Mouse (Mus musculus) v-Abl transformed pro-B cells (cell line): ENCODE results near the gene Samd4b.

Experiments
- in situ Hi-C, 2 experiments: fragments of 400-800 bp; cut with MboI; formaldehyde crosslinking; loops; one replicate each; pipeline ENCODE4 v1.15.1; 2025; ENCODE audit not compliant: unreplicated experiment in 2 of 2

Gene Samd4b

DNA sequence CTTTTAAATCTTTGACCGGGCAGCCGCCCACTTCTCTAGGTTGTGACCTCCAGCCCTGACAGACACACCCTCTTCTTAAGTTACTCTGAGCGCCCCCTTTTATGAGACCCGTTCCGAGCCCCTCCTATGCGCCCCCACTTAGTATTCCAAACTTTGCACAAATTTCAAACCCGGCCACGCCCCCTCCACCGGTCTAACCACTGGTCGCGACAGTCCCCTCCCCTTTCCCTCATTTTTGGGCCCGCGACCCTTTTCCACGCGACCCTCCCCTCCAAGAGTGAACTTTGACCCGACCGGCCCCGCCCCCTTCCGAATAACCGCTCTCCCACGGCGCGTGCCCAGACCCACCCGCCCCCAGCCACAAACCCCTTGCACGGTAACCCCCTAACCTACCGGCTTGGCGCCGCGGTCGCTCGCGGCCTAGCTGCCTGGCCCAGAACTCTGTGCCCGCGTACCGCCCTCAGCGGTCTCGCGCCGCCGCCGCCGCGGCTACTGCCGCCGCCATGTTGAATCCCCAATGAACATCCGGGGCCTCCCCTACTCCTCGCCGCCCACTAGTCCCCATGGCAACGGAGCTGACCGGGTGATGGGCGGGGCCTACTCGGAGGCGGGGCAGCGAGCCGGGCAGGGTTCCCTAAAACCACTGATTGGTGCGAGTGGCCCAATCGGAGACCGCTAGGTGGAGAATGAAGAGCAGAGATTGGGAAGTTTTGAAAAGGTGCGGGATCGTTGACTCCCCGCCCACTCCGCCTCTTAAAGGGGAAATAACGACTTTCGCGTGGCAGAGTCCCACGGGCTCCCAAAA is at the start of gene Samd4b, which contains the start of gene Pak4:
TSS of gene Samd4b (minus strand) at position 503 of the 805 bp plus-strand sequence.
TSS of gene Pak4 (minus strand) at position 544 of the 805 bp plus-strand sequence.
- in situ Hi-C loops: loop anchor here in 1 of 2 experiments (10.0 kb wide), 1 partner anchor 223 kb away; the partner anchor contains the start of gene Plekhg2

DNA sequence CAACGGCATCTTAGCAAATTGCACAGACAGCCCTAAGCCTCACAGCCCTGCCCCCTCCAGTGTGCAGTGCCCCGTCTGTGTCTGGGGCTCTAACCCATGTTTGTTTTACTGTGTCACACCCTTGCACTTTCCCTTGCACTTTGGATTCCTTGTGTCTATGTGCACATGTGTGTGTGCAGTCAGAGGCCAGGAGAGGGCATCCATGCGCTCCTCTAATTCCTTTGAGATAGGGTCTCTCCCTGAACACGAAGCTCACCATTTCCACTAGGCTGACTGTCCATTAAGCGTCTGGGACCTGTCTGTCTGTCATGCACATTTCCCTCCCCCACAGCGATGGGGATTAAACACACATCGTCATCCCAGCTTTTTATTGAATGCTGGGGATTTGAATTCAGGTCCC is 49.1 kb upstream of the Samd4b start:
- in situ Hi-C loops: no loop called here

DNA sequence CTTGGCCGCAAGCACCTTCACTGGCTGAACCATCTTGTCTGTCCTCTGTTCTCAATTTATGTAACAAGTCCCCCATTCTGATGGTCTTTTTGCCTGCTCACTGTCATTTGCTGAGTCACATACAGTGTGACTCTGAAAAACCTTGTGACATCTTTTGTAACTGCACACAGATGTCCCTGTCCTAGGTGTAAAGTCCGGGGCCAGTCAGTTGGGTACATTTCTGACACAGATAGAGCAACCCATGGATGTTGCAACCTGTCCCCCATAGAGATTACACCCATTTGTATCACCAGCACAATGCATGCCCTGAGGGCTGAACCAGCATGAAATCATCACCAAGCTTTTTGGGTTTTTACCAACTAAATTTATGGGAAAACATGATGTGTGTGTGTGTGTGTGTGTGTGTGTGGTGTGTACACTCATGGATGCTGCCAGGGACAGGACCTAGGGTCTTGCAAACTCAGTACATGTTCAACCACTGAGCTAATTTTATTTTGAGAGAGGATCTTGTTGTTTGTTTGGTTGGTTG is 48.1 kb upstream of the Samd4b start:
- in situ Hi-C loops: no loop called here

DNA sequence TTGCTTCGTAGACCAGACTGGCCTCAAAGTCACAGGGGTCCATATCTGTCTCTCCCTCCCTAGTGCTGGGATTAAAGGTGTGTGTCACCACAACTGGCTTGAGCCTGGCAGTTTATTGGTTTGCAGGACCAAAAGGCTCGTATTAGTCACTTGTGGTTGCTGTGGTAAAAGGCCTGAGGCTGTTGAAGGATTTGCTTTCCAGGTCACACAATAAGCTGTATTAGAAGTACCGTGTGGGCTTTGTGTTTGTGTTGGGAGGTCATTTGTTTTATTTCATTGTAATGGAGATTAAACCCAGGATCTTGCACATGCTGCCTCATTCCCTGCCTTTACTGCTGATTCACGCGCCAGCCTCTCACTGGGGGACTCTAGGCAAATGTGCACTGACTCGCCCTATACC is 47.4 kb upstream of the Samd4b start:
- in situ Hi-C loops: no loop called here

DNA sequence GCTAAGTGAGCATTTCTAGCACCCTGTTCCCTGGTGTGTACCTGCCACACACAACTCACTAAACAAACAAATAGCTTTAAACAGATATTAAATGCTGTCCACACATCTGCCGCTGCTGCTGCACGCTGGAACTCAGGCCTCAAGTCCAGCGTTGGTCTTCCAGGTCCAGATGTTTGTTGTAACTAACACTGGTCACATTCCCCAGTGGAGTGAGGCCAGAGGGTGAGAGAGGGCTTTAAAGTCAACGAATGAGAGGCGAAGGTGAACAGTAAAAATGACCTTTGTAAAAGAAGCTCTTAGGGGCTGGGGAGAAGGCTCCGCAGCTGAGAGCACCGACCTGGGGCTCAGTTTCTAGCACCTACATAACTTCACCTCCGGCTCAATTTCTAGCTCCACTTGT is 43.6 kb upstream of the Samd4b start:
- in situ Hi-C loops: no loop called here

DNA sequence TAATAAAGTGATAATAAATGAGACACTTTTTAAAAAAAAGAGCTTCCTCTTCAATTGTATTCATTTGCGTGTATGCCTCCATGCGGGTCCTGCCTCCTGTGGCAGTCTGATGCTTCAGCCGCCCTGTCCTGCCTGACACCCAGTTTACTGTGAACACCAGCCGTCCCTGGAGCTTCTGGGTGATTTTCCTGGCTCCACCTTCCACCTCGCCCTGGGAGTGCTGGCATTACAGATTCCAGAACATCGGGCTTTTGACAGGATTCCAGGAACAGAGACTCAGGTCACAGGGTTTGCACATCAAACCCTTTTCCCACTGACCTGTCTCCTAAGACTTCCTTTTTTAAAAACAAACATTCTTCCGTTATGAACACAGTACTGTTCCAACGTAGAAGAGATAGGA is 39.6 kb upstream of the Samd4b start:
- in situ Hi-C loops: no loop called here

DNA sequence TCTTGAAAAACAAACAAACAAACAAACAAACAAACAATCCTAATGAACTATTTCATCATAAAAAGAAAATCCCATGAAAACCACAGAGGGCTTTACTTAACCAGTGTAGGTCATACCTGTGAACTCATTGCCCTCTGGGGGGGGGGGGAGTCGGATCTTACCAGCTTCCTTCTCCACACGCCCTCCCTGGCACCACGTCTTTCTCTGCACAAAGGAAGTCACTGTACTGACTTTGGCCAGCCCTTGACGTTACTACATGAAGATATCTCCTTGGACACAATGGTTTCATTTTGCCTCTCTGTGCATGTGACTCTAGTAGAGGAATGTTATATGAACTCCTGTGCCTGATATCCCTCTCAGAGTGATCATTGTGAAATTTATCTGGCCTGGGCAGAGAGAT is 36.2 kb upstream of the Samd4b start:
- in situ Hi-C loops: no loop called here

DNA sequence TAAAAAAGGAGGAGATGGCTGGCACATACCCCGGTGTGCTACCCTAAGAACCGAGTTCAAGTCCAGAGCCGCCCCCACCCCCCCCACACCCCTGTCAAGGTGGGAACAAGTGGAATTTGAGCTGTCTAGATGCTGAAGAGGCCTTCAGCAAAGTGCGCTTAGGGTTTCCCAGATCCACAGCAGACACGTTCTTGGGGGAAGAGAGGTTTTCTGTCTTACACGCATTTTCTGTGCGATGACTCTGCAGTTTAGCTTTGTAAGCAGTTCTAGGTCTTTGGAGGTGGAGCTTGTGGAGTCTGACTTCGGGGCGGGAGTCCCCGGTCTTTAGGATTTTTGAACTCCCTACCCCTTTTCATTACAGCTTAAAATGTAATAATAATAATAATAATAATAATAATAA is 33.1 kb upstream of the Samd4b start, which contains the start of gene Acp7:
TSS of gene Acp7 (minus strand) at position 260 of the 400 bp plus-strand sequence.
- in situ Hi-C loops: no loop called here

DNA sequence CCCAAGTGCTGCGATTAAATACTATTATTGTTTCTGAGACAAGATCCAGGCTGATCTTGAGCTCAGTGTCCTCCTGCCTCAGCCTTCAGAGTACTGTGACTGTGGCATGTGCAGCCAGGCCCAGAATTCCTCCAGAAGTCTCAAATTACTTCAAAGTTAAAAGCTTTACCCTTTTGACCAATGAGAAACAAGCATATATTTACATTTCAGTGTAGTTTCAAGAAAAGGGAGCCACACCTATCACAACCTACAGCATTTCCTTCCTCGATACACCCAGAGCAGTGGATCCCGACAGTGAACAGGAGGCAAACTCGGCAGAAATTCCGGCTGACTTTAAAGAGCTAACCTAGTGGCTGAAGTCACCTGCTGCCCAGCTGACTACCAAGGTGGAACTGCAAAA is 26.8 kb upstream of the Samd4b start:
- in situ Hi-C loops: loop anchor here in 1 of 2 experiments (25.0 kb wide), 1 partner anchor 263 kb away; the partner anchor contains the start of gene Capn12

DNA sequence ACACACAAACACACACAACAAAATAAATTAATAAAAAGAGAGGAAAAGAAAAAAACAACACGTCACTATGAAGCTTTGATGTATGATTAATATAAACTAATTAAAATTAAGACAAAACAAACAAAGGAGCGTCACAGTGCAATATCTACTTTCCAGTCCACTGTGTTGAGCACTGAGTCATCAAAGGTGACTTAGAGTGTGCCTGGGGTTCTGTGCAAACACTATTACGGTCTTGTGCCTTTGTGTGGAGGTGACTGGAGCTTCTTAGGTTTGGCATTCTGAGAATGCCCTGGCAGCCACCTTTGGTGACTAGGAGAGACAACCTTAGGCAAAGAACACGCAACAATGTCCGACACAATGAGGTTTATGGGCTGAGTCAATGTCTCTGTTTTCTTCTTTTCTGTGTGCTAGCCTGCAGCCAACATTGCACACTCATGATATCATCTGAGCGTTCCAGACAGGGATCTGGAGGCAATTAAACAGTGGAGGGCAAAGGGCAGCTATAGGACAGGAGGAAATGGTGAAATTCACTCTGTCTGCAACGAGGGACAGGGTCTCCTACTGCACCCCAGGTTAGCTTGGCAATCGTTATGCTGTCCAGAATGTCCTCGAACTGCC is 21.3 kb upstream of the Samd4b start:
- in situ Hi-C loops: loop anchor here (10.0 to 25.0 kb wide), 3 partner anchors 96 to 268 kb away; partner anchors contain the start of genes Capn12 (in 1 of the 2) and Fbxo17 (in 1 of the 2)

DNA sequence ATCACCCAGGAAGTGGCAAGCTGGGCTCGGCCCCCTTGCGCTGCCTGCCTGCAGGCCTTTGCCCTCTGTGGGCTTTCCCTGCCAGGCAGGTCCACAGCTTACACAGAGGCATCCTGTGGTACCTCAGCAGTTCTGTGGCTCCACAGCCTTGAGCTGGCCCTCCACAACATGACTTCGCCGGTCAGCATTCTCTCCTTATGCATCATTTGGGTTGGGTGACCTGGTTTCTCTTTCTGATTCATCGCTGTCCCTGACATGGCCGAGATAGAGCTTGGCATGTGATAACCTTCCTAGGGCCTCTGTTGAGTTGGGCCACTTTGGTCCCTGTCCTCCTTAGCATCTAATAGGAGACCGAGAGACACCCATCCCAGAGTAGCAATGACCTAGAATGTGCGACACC is 8.0 kb upstream of the Samd4b start:
- in situ Hi-C loops: loop anchor here in 1 of 2 experiments (10.0 to 25.0 kb wide), 2 partner anchors 281 to 451 kb away; partner anchors contain the start of gene Capn12

DNA sequence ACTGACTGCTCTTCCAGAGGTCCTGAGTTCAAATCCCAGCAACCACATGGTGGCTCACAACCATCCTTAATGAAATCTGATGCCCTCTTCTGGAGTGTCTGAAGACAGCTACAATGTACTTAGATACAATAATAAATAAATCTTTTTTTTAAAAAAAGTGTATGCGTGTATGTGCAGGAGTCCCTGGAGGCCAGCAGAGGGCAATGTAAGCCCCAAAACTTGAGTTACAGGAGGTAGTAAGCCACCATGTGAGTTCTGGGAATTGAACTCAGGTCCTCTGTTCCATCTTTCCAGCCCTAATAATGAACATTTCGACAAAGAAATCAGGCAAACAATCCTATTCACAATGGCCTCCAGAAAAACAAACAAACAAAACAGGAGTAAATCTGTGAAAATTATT is 5.8 kb upstream of the Samd4b start:
- in situ Hi-C loops: loop anchor here (5.0 to 25.0 kb wide), 5 partner anchors 36 to 449 kb away; partner anchors contain the start of genes Gmfg (in 2 of the 2) and Capn12 (in 1 of the 2)

DNA sequence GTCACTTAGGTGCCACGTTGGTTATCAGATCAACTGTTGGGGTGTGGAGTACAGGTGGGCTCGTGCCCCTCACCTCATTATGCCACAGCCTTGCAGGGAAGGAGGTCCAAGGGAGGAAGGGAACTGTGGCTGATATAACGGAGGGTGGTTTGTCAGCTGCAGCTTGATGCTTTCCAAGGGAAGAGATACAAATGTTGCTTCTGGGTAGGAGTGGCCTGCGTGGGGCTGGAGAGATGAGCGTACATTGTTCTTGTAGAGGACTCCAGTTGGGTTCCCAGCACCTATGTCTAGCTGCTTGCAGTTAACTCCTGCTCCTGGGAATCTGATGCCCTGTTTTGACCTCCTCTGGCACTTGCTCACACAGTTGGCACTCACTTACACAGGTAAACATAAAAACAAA is 5.2 kb upstream of the Samd4b start:
- in situ Hi-C loops: loop anchor here (5.0 to 25.0 kb wide), 5 partner anchors 36 to 448 kb away; partner anchors contain the start of genes Gmfg (in 2 of the 2) and Capn12 (in 1 of the 2)

DNA sequence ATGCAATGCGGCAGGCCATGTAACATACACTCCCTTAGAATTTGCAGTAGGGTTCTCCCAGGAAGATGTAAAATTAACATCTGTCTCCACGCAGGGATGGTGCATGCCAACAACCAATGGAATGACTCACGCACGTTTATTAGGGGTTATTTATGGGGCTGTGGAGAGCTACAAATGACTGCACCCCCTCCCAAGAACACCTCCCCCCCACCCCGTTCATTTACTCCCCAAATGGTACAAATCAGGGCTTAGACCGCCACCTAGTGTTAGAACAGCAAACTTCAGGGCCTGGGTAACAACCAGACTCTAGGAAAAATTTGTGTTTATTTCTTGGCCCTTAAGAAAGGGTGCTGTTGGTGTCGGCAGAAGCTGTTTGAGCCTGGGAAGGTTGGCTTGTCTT is 3.7 kb upstream of the Samd4b start:
- in situ Hi-C loops: loop anchor here (5.0 to 25.0 kb wide), 5 partner anchors 34 to 447 kb away; partner anchors contain the start of genes Gmfg (in 2 of the 2) and Capn12 (in 1 of the 2)

DNA sequence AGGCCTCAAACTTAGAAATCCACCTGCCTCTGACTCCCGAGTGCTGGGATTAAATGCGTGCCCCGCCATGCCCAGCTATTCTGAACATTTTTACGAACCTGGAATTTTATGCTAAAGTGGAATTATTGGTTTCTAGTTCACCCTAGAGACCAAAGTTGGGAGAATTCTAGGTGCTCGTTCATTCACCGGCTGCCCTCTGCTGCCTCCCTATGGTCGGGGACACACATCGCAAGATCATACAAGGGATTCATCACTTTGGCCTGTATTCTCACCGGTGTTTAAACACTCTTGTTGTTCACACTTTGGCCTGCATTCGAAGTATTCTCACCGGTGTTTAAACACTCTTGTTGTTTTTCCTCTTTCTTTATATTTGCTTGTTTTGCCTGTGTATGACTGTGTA is 3.1 kb upstream of the Samd4b start:
- in situ Hi-C loops: loop anchor here (5.0 to 25.0 kb wide), 5 partner anchors 34 to 446 kb away; partner anchors contain the start of genes Gmfg (in 2 of the 2) and Capn12 (in 1 of the 2)

DNA sequence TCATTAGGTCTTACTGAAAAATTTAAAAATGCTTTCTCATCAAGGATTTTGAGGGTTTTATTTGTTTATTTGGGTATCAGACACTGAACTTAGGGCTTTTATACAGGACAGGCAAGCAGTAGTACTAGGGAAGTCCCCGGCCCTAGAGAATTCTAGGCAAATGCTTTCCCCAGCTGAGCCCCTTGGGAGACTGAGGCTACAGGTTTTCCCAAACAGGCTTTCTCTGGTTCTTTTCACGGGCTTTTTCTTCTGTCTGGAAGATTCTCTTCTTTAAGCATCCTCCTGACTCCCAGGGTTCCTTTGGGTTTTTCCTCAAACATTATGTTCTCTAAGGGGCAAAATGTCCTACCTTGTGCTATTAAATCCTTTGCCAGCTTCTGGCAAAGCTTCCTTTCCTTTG is 1.0 kb upstream of the Samd4b start:
- in situ Hi-C loops: loop anchor here in 1 of 2 experiments (10.0 kb wide), 1 partner anchor 224 kb away; the partner anchor contains the start of gene Plekhg2

DNA sequence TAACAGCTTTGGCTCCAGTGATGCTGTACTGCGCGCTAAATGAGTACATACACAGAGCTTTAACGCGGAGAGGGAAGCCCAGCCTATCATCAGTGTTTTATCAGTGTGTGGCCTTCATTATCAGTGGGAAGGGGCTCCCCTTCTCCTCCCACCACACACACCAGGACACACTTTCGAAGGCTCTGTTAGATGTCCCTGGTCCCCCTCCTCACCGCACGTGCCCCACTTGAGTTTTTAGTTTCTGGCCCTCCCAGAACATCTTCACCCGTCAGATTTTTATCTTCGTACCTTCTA is 720 bp downstream of the Samd4b start:
- in situ Hi-C loops: loop anchor here in 1 of 2 experiments (10.0 kb wide), 1 partner anchor 222 kb away; the partner anchor contains the start of gene Plekhg2

DNA sequence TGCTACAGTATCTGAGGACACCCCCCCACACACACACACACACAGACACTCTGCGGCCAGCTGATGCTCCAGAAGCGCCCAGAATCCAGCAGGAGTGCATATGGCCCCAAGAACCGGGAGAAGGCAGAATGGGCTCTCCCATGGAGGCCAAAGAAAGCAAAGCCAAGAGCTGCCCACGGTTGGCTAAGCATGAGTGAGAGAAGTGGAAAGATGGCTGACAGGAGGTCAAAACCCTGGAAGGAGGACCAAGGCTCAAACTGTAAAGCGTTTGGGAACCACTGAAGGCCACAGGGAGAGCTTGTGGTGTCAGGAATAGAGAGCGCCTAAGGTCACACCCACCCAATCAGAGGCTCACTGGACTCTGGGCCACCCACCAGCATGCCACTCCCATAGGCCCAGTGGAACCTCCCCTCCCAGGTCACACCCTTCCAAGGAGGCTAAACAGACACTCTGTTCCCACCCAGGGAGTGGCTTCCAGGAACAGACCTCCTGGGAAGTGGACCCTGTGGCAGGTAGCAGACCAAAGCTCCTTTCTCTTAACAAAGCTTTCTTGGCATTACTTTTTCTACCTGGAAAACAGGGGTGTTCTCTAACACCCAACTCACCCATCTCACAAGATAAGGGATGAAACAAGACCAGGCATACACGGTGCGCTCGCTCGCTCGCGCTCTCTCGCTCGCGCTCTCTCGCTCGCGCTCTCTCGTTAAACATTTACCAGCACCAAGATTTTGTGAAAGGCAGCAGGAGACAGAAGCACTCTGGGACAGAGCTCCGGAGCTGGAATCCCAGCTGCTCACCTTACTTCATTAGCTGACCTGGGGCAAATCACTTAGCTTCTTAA is 1.3 kb downstream of the Samd4b start:
- in situ Hi-C loops: loop anchor here in 1 of 2 experiments (10.0 kb wide), 1 partner anchor 222 kb away; the partner anchor contains the start of gene Plekhg2

DNA sequence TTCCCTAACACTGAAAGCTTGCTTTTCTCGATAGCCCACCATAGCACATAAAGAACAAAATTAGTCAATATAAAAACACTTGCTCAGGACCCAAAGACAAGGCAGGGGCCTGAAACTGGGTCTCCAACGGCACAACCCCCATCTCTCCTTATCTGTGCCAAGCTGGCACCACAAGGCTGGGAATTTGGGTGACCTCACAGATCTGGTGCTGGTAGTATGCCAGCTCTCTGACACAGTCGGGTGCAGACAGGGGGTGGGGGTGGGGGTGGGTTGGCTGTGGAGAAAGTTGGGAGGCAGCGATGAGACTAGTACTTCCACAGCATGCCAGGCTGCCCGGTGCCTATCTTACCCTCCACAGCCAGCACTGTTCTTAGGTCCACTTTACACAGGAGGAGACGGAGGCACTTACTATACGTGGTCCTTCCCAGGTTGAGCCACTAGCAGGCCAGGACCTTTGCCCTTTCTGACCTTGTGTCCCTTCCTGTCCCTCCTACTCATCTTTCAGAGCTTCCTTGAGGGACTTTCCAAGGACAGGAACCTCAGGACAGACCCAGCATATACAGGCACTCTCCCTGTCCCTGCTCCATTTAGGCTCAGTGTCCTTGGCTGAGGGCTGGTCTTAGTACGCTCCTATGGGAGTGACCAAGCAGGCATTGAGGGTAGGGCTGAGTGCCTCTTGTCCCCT is 2.1 kb downstream of the Samd4b start:
- in situ Hi-C loops: loop anchor here in 1 of 2 experiments (10.0 kb wide), 1 partner anchor 221 kb away; the partner anchor contains the start of gene Plekhg2
